Mouse (Mus musculus) liver, embryonic 13.5 days (tissue): ENCODE results near the gene Brdt. TPM values are rescaled to one million over a fixed set of nuclear protein-coding genes. Genes with fewer than 3 reads are reported as not detected.
"Not testable (repeated sequence)": the region's sequence is repeated elsewhere in the genome, so short reads cannot be mapped to it uniquely, and the experiment has no call there.

Source experiments
- ATAC-seq: fragments of 200-750 bp; cut with Nextera tagmentation; 2 replicates; pipeline ENCODE4 v1.8.0; 2017; ENCODE audit warnings: low read depth, mild to moderate bottlenecking, moderate number of reproducible peaks, moderate library complexity
- DNase-seq: peaks from one replicate; pipeline ENCODE4 v3.0.0; 2022
- H3K27ac ChIP-seq: fragments of 300-500 bp; sonication (generic); 2 replicates; pipeline ENCODE4 v1.5.1; 2015; ENCODE audit warnings: moderate library complexity, mild to moderate bottlenecking, inconsistent platforms
- H3K27me3 ChIP-seq: fragments of 300-500 bp; sonication (generic); 2 replicates; pipeline ENCODE4 v1.6.1; 2015; ENCODE audit warnings: mild to moderate bottlenecking, inconsistent platforms
- H3K36me3 ChIP-seq: fragments of 300-500 bp; sonication (generic); 2 replicates; pipeline ENCODE4 v1.6.1; 2015; ENCODE audit warnings: mild to moderate bottlenecking, inconsistent platforms
- H3K4me1 ChIP-seq: fragments of 300-500 bp; sonication (generic); replicated peaks from 2 replicates; pipeline ENCODE4 v1.6.1; 2015; ENCODE audit warnings: inconsistent platforms
- H3K4me2 ChIP-seq: fragments of 300-500 bp; sonication (generic); 2 replicates; pipeline ENCODE4 v1.6.1; 2015; ENCODE audit warnings: inconsistent platforms, mild to moderate bottlenecking, moderate library complexity
- H3K4me3 ChIP-seq: fragments of 300-500 bp; sonication (generic); replicated peaks from 2 replicates; pipeline ENCODE4 v1.5.1; 2015; ENCODE audit warnings: mild to moderate bottlenecking, inconsistent platforms
- H3K9ac ChIP-seq: fragments of 300-500 bp; sonication (generic); 2 replicates; pipeline ENCODE4 v1.6.1; 2015; ENCODE audit warnings: mild to moderate bottlenecking, inconsistent platforms
- H3K9me3 ChIP-seq: fragments of 300-500 bp; sonication (generic); replicated peaks from 2 replicates; pipeline ENCODE4 v1.6.1; 2016; ENCODE audit warnings: inconsistent platforms
- WGBS: fragments of 180-500 bp; shearing (Covaris S2); methylation state at CpG from one replicate; pipeline ENCODE4 v1.1.7; 2015; ENCODE audit not compliant: insufficient replicate concordance; 5-methylcytosine and 5-hydroxymethylcytosine counted together
- polyA plus RNA-seq: library from polyadenylated mRNA; unstranded; fragments of >200 nt; fragmentation: Nextera tagmentation; extraction: Ambion mirVana; gene quantifications from 2 replicates; pipeline ENCODE4 v1.2.1, GENCODE M21; 2015

Brdt gene
- polyA plus RNA-seq, 1 experiment from 2014 or later, result 0.18 TPM

DNA sequence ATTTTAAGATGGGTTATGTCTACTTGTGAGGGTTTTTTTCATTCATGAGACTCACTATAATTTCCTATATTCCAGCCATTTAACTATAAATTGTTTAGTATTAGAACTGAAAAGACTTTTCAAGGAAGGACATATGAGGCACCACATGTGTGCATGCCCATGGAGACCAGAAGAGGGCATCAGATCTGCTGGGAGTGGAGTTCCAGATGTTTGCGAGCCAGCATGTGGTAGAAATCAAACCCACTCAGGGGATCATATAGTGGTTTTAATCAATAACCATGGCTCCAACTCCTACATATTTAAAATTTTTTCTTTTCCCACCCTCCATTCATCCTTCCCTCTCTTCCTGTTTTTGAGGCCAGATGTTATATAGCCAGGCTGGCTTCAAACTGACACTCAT is 15.3 kb downstream of the Brdt start:
- no peaks in the 10 kb centered on the region for H3K4me1 ChIP-seq
- ATAC-seq (no peak), DNase-seq (no peak)
- H3K4me3 ChIP-seq, result no peak overlapping the region
- no peak overlapping the region for H3K27ac ChIP-seq
- H3K27me3 ChIP-seq, result no peaks in the 10 kb centered on the region
- H3K36me3 ChIP-seq, result no peaks in the 10 kb centered on the region
- no peak overlapping the region for H3K4me2 ChIP-seq
- 55% methylated on average over 1 of the region's 1 CpGs for WGBS
- no peaks in the 10 kb centered on the region for H3K9me3 ChIP-seq
- H3K9ac ChIP-seq, result no peak overlapping the region

DNA sequence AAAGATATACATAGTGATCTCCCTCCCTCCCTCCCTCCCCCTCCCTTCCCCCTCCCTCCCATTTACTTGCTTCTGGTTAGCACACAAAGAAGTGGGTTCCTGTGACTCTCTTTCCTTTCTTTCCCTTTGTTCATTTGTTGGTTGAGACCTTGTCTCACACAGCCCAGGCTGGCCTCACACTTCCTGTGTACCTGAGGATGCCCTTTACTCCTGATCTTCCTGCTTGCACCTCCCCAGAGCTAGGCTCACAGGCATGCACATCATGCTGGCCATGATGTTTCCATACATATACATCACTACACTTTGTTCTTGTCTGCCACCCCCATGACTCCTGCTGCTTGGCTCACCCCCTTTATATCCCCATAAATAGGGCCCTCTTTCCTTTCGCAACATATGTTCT is 21.6 kb downstream of the Brdt start:
- H3K4me3 ChIP-seq, result no peak overlapping the region
- no peak overlapping the region for H3K9ac ChIP-seq
- no peaks in the 10 kb centered on the region for H3K4me1 ChIP-seq
- no peaks in the 10 kb centered on the region for H3K9me3 ChIP-seq
- DNase-seq (no peak), ATAC-seq (no peak)
- no peak overlapping the region for H3K27ac ChIP-seq
- no peaks in the 10 kb centered on the region for H3K36me3 ChIP-seq
- no peaks in the 10 kb centered on the region for H3K27me3 ChIP-seq
- no peak overlapping the region for H3K4me2 ChIP-seq
- WGBS, result 85% methylated on average over 1 of the region's 1 CpGs

DNA sequence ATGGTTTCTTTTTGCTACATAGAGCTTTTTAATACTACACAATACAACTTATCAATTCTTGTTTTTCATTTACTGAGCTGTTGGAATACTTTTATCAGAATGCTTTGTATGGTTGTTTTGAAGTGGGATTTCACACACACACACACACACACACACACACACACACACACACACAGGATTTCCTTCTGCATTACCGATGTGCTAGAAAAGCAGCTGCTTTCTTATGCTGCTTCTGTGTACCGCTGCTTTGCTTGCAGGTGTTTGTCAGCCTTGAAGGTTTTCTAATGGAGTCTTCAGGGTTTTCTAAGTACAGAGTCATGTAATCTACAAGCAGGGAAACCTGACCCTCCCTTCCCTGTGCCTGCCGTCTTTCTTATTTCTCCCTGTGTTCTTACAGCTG is 23.0 kb downstream of the Brdt start:
- H3K4me3 ChIP-seq, result no peak overlapping the region
- H3K4me1 ChIP-seq, result no peaks in the 10 kb centered on the region
- H3K9ac ChIP-seq, result no peak overlapping the region
- no peaks in the 10 kb centered on the region for H3K9me3 ChIP-seq
- no peaks in the 10 kb centered on the region for H3K27me3 ChIP-seq
- H3K27ac ChIP-seq, result no peak overlapping the region
- ATAC-seq (no peak), DNase-seq (no peak)
- WGBS, result 54% methylated on average over 3 of the region's 3 CpGs
- H3K4me2 ChIP-seq, result no peak overlapping the region
- no peaks in the 10 kb centered on the region for H3K36me3 ChIP-seq

DNA sequence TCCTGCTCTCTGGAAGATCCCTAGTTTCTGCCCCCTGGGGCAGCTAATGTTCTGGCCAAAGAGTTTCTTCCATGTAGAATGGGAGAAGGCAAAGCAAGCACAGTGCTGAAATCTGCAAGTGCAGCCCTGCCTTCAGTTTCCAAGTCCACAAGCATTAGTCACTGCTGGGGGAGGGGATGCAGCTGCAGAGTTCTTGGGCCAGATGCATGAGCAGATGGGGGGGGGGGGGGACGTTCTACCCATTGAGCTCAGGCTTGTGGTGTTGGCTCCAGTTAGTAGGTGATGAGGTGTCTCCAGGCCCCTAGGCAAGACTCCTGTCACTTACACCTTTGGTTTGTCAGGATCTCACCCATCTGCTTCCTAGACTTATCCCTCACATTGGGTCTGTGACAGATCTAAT is 24.8 kb downstream of the Brdt start:
- H3K36me3 ChIP-seq, result no peaks in the 10 kb centered on the region

DNA sequence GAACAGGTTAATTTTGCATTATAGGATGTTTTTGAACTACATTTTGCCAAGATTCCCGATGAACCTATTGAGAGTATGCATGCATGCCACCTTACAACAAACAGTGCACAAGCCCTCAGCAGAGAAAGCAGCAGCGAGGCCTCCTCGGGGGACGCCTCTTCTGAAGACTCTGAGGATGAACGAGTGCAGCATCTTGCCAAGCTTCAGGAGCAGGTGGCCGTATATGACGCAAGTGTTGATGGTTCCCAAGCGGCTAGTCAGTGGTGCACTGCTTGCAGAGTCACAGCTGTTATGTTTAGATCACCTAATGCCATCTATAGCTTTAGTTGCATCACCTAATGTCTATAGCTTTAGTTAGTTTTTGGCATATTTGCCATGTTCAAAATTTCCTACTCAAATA is 26.8 kb downstream of the Brdt start:
- Histone ChIP-seq H3K4me3 (no peak overlapping the region), H3K36me3 (no peaks in the 10 kb centered on the region), H3K9ac (no peak overlapping the region), H3K4me2 (no peak overlapping the region), H3K4me1 (peaks cover 6% of the 10 kb centered on the region; the same call in 1 of the 2 replicates), H3K27ac (no peak overlapping the region), H3K27me3 (no peaks in the 10 kb centered on the region), H3K9me3 (no peaks in the 10 kb centered on the region)
- DNase-seq (no peak), ATAC-seq (no peak)
- WGBS, result 76% methylated on average over 8 of the region's 8 CpGs

More for the DNA sequence above, 24.8 kb downstream of the Brdt start:
- Histone ChIP-seq H3K27me3 (no peaks in the 10 kb centered on the region), H3K9me3 (no peaks in the 10 kb centered on the region), H3K4me1 (peaks cover 6% of the 10 kb centered on the region; the same call in 1 of the 2 replicates), H3K27ac (no peak overlapping the region), H3K4me2 (no peak overlapping the region), H3K4me3 (no peak overlapping the region), H3K9ac (no peak overlapping the region)
- ATAC-seq (no peak), DNase-seq (no peak)
- 50% methylated on average over 1 of the region's 1 CpGs for WGBS

DNA sequence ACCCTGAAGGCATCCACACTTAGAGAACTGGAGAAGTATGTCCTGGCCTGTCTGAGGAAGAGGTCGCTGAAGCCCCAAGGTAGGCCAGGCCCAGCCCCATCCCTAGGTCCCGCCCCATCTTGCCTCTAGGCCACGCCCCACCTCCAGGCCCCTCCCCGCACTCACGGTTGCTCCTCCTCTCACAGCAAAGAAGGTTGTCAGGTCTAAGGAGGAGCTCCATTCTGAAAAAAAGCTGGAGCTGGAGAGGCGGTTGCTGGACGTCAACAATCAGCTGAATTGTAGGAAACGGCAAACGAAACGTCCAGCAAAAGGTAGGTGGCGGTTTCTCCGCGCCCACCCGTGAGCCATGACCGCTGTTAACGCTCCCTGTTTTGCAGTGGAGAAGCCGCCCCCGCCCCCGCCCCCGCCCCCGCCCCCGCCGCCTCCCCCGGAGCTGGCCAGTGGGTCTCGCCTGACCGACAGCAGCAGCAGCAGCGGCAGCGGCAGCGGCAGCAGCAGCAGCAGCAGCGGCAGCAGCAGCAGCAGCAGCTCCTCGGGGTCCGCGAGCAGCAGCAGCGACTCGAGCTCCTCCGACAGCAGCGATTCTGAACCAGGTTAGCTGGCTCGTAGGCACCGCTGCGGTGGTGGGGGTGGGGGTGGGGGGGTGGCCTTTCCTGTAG is 28.6 kb downstream of the Brdt start:
- WGBS, result 1% methylated on average over 38 of the region's 40 CpGs
- peak overlapping the region; percentile 70 for H3K9ac ChIP-seq
- DNase-seq, result peak; percentile 81
- H3K9me3 ChIP-seq, result no peaks in the 10 kb centered on the region
- H3K36me3 ChIP-seq, result no peaks in the 10 kb centered on the region
- H3K4me2 ChIP-seq, result peak overlapping the region; percentile 81
- H3K27ac ChIP-seq, result 0 out of 2 replicates have a peak overlapping the region, but pooled peaks have one; percentile 23
- no peaks in the 10 kb centered on the region for H3K27me3 ChIP-seq
- H3K4me1 ChIP-seq, result peaks cover 6% of the 10 kb centered on the region; the same call in 1 of the 2 replicates
- H3K4me3 ChIP-seq, result peak overlapping the region; percentile 67
- peak; percentile 99 for ATAC-seq

DNA sequence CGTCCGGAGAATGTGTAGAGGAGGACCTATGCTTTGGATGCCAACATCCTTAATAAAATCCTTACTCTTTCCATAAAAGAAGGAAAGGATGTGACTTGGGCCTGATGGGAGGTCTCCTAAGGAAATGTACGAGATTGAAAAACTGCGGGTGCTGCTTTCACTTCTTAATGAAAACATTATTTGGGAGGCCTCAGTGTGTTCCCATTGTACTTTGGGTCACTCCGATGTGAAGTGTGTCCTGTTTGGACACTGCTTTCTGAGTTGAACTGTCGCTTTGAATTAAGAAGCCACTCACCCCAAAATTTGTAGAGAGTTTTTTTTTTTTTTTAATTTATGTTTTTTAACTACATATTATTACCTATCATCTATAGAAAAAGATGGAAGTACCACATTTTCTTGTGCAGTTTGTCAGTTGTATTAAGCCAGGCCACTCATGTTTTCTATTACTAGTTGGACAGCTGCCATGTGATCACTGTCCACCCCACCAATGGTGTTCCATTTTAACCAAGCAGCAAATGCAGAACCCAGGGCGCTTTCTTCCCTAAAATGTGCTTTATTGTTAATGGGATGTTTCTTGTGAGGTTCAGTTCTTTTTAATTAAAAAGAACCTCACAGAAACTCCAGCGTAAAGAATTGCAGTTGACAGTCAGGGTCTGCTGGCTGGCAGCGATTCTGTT is 29.2 kb downstream of the Brdt start:
- peak overlapping the region; percentile 70 for H3K9ac ChIP-seq
- 0 out of 2 replicates have a peak overlapping the region, but pooled peaks have one; percentile 23 for H3K27ac ChIP-seq
- no peaks in the 10 kb centered on the region for H3K9me3 ChIP-seq
- H3K4me3 ChIP-seq, result peak overlapping the region; percentile 67
- H3K4me2 ChIP-seq, result peak overlapping the region; percentile 81
- ATAC-seq, result no peak
- WGBS, result 32% methylated on average over 9 of the region's 9 CpGs
- H3K4me1 ChIP-seq, result peaks cover 6% of the 10 kb centered on the region; the same call in 1 of the 2 replicates
- DNase-seq, result no peak
- H3K36me3 ChIP-seq, result no peaks in the 10 kb centered on the region
- H3K27me3 ChIP-seq, result no peaks in the 10 kb centered on the region

DNA sequence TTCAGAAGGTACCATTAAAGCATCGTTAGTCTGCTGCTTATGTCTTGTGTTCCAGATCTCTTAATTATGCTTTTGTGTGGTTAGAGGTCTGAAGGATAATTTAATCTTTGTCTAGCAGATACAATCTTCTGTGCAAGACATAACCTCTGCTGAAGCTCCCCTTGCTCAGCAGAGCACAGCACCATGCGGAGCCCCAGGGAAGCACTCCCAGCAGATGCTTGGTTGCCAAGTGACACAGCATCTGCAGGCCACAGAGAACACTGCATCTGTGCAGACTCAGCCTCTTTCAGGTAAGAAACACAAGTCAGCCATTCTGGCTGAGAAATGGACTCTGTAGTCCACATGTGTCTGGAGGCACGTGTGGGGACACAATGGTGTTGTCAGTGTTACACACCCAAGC is 39.1 kb downstream of the Brdt start:
- Histone ChIP-seq H3K36me3 (no peaks in the 10 kb centered on the region), H3K9ac (no peak overlapping the region), H3K4me2 (no peak overlapping the region), H3K9me3 (no peaks in the 10 kb centered on the region), H3K27ac (no peak overlapping the region), H3K4me1 (no peaks in the 10 kb centered on the region), H3K4me3 (no peak overlapping the region), H3K27me3 (no peaks in the 10 kb centered on the region)
- no peak for ATAC-seq
- WGBS, result 68% methylated on average over 3 of the region's 3 CpGs
- no peak for DNase-seq

DNA sequence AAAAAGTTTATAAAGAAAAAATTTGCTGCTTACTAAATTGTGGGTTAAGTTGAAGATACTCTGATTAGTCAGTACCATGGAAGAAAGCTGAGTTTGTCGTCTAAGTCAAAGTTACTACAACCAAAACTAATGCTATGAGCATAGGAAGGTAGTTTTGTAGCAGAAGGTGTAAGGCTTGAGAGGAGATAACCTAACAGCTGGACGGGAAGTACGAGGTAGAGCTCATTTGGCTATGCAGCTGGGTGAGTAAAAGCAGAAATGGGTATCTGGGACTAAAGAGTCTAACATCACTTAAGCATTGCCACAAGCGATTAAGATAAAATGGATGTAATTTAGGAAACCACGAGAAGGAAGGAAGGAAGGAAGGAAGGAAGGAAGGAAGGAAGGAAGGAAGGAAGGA is 40.4 kb downstream of the Brdt start:
- H3K4me3 ChIP-seq, result no peak overlapping the region
- WGBS, result 56% methylated on average over 5 of the region's 5 CpGs
- no peak overlapping the region for H3K27ac ChIP-seq
- DNase-seq, result no peak
- H3K36me3 ChIP-seq, result no peaks in the 10 kb centered on the region
- H3K4me1 ChIP-seq, result no peaks in the 10 kb centered on the region
- H3K27me3 ChIP-seq, result no peaks in the 10 kb centered on the region
- H3K9me3 ChIP-seq, result no peaks in the 10 kb centered on the region
- H3K4me2 ChIP-seq, result no peak overlapping the region
- no peak overlapping the region for H3K9ac ChIP-seq
- ATAC-seq, result no peak

DNA sequence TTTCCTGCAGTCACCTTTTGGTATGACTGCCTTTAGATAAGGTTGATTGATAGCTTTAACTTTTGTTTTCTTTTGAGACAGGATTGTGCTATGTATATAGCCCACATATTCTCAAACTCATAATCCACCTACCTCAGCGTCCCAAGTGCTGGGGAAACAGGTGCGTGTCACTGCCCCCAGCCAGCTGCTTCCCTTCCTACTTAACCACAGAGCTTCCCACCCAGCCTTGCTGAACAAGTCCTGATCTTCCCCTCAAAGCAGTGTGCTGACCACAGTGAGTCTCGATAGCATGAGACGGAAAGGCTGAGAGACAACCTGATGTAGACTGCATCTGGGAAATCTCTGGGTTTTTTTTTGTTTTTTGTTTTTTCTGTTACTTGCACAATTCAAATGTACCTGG is 42.3 kb downstream of the Brdt start:
- Histone ChIP-seq H3K9ac (no peak overlapping the region), H3K27ac (no peak overlapping the region), H3K27me3 (no peaks in the 10 kb centered on the region), H3K4me2 (no peak overlapping the region), H3K4me3 (no peak overlapping the region), H3K36me3 (no peaks in the 10 kb centered on the region), H3K9me3 (no peaks in the 10 kb centered on the region), H3K4me1 (no peaks in the 10 kb centered on the region)
- DNase-seq (no peak), ATAC-seq (no peak)
- whole genome bisulfite sequencing, result 27% methylated on average over 4 of the region's 4 CpGs

DNA sequence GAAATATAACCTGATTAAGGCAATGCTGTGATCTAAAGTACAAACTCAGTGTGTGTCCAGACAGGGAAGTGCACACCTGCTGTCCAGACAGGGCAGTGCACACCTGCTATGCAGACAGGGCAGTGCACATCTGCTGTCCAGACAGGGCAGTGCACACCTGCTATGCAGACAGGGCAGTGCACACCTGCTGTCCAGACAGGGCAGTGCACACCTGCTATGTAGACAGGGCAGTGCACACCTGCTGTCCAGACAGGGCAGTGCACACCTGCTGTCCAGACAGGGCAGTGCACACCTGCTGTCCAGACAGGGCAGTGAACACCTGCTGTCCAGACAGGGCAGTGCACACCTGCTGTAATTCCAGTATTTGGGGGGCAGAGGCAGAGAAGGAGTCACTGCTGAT is 55.5 kb downstream of the Brdt start:
- H3K36me3 ChIP-seq, ATAC-seq, H3K27ac ChIP-seq: not testable (repeated sequence)

DNA sequence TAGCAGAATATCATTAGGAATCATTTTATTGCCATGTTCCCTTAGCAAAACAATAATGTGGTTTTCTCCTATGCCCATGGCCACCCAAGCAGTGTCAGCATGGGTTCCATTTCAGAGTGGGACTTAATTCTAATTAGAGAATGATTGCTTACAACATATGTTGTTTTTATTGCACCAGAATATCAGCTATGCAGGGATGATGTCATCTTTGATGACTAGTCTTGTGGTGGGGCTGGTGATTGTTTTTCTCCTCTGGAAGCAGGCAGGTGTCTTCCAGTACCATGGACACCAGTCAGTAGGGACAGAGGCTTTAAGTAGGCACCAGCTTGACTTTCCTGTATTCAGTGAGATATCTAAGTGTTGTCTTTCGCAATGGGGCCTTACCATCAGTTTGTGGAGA is 56.8 kb downstream of the Brdt start:
- Histone ChIP-seq H3K4me1 (no peaks in the 10 kb centered on the region), H3K4me2 (no peak overlapping the region), H3K36me3 (no peaks in the 10 kb centered on the region), H3K9me3 (no peaks in the 10 kb centered on the region), H3K27me3 (no peaks in the 10 kb centered on the region), H3K9ac (no peak overlapping the region), H3K27ac (no peak overlapping the region), H3K4me3 (no peak overlapping the region)
- WGBS, result 88% methylated on average over 1 of the region's 1 CpGs
- no peak for DNase-seq
- no peak for ATAC-seq

More for the DNA sequence above, 55.5 kb downstream of the Brdt start:
- not testable (repeated sequence) for H3K4me3 ChIP-seq, H3K4me2 ChIP-seq, H3K9me3 ChIP-seq, H3K4me1 ChIP-seq, H3K9ac ChIP-seq, H3K27me3 ChIP-seq, DNase-seq
